Mouse (Mus musculus): ENCODE measurements around the gene Spsb1.

Gene Spsb1

DNA sequence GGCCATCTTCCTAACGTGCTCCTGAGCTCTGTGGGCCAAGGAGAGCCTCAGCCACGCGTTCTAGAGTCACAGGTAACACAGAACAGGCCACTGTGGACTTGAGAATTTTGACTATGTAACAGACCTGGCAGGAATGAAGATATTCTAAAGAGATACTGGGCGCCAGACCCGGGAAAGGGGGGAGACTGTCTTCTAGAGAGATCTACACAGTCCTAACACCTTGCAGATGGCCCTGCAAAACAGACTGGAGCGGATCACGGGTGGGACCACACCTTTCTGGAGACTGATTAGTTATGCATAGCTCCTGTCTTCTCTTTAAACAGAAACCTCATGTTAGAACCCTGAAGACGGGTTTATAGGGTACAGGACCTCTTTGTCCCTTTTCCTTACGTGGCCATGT lies 100.1 kb downstream of the Spsb1 start:
- DNase-seq = no peak

DNA sequence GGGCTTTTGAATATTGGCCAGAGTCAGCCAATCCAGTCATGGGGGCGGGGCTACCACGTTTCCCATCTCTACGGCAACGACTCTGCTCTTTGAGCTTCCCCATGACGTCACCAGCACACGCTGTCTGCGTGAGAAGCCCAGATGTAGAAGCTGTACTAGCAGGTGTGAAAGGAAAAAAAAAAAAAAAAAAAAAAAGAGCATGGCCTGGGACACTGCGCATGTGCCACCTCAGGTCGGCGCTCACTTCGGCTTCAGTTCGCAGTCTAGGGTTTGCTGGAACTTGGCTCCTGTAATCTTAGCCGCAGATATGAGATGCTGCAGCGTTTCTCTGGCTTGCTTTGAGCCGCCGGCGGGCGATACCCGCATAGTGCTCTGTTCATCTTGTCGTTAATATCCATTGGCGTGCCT lies 100.5 kb downstream of the Spsb1 start:
- DNase-seq = peak; percentile 68

DNA sequence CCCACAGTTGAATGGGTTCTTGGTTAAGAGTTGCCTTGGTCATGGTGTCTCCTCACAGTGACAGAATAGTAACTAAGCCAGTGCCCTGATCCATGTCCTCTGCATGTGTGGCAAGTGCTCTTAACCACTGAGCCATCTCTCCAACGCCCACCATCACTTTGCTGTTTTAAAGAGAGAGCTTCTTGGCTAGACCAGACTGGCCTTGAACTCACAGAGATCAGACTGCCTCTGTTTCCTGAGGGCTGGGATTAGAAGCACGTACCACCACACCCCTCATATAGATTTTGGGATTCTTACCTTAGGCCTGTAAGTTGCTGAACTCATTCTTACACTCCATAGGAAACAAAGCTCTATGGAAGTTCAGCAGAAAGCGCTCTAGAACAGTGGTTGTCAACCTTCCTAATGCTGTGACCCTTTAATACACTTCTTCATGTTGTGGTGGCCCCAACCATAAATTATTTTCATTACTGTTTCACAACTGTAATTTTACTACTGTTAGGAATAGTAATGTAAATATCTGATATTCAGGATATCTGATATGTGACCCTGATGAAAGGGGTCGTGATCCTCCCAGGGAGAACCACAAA lies 101.1 kb downstream of the Spsb1 start:
- no peak for DNase-seq

DNA sequence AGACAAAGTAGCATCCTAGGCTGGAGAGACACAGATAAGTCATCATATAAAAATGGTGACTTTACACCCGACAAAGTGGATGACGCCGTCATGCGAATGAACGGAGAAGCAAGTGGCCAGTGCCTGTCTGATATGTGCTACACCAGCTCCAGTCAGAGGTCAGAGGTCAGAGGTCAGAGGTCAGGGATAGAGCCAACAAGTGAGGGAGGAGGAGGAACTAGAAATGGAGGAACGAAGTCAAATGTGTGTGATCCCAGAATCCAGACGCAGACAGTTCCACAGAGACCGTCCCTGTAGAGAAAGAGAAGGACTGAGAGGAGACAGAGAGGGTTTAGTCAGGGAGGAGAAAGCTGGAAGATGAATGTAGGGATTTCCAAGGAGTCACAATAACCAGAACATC lies 103.3 kb downstream of the Spsb1 start:
- DNase-seq = no peak

DNA sequence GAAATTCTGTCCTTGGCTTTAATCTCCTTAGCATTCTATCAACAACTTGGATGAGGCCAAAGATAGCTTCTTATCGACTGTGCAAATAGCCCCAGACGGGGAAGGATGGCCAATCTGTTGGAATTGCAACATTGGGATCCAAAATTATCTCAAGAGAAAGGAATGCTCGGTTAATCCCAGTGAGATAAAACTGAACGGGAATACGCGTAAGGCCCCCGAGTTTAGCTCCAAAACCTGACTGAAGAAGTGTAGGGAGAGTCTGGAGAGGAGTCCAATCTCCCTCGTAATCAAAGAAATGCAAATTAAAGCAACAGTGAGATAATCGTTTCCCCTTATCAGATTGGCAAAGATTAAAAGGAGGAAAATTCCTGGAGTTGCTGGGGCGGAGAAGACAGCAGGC lies 104.2 kb downstream of the Spsb1 start:
- no peak for DNase-seq

DNA sequence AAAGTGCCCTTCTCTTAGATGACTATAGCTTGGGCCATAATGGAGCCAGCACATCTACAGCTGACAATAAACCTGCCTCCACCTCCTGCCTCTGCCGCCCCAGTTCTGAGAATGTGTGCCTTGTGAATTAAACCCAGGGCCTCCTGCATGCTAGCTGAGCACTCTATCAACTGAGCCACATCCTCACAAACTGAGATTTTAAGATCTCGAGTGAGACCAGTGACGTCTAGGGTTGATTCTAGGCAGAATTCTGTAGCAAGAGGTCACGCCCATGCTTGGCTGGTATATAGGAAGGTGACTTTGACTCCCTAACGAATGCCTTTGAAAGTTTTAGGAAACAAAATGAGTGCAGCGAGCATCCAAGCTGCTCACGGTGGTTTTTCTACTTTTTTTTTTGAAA lies 104.8 kb downstream of the Spsb1 start:
- DNase-seq = no peak

DNA sequence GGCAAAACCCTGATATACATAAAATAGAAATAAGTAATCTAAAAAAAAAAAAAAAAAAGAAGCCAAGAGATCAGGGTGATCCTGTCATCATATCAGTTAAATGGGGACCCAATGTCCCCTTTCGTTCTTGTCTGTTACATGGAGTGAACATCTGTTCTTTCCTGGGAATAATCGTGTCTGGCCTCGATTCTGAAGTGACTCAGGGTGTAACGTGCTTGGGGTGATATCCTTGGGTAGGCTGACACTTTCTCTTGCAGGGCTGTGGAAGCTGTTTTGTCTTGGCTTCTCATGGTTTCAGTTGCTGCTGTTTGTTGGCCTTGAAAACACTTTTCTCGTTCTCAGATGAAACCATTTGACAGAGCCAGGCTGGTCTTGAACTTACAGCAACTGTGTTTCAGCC lies 105.8 kb downstream of the Spsb1 start:
- no peak for DNase-seq

DNA sequence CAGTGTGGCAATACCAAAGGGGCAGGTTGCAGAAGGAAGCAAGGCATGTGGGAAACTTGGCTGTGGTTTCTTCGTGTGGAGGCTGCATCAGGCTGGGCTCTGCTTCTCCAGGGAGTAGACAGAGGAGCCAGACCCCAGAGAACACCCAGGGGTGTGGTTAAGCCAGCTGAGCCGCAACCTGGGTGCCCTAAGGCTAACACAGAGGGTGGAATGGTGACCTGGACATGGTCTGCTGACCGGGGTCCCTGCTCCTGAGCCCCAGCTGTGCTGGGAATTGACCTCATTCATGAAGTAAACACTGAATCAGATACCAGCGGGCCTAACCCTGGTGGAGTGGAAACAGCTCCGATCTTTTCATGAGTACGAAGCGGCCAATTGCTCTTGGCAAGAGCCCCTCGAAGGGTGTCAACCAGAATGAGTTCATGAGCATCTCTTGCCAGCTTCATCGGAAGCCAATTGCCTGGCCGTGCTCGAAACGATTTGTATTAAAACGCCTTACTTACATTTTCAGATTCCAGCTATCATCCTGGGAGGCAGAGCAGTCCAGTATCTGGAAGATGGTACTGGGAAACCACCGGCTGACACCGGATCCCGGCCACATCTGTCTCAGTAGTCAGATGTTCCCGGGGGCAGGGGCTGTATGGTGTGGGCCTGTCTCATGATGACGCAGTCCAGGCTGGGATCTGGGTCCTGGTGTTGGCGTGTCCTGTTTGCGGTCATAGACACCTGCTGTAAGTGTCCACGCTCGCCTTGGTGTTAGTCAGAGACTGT lies 107.8 kb downstream of the Spsb1 start:
- DNase-seq = no peak
